Mouse (Mus musculus) monocyte, adult 59 days (primary cell): Measurements from ENCODE around the gene Gm49601. TPM values are rescaled to one million over a fixed set of nuclear protein-coding genes. Genes with fewer than 3 reads are reported as not detected.

Source experiments
- total RNA-seq, 2 experiments: library from RNA; stranded (reverse); gene quantifications; one replicate each; pipeline ENCODE4 v1.2.4; 2023

Gm49601 gene
- total RNA-seq: not detected

GRCm38 (mm10) chr16:18626376-18626878 is at the start of gene Gm49601:
Gm49601 (minus strand) TSS chr16:18626427.

GRCm38 (mm10) chr16:18629390-18630231 is 3.4 kb upstream of the Gm49601 start, which contains the start of gene Sept5:
Sept5 (minus strand) TSS chr16:18629954.

GRCm38 (mm10) chr16:18622019-18622418 is 4.2 kb downstream of the Gm49601 start, which contains the start of gene Gp1bb:
Gp1bb (minus strand) TSS chr16:18622403.

GRCm38 (mm10) chr16:18589804-18590790 is 36.1 kb downstream of the Gm49601 start, which contains the start of gene Tbx1:
Tbx1 (minus strand) TSS chr16:18590671.

Other genes starting within 250 kb of the Gm49601 start
- gene Txnrd2, start 200.0 kb downstream of the Gm49601 start, total RNA-seq: 10 to 100 TPM; 20.4 to 23.3 TPM
- 10 to 100 TPM; 62.5 to 73.7 TPM for gene Comt, start 199.6 kb downstream of the Gm49601 start, total RNA-seq
- gene Gnb1l, start 127.7 kb downstream of the Gm49601 start, total RNA-seq: 1 to 10 TPM; 2.9 to 4.7 TPM
- 1 to 10 TPM; 3.4 to 4.0 TPM for gene Rtl10, start 127.5 kb downstream of the Gm49601 start, total RNA-seq
- gene Tbx1, start 35.8 kb downstream of the Gm49601 start, total RNA-seq: not detected
- gene Gp1bb, start 4.0 kb downstream of the Gm49601 start, total RNA-seq: not detected
- 1 to 10 TPM in 1 of 2 experiments, under 1 TPM in 1; 0.49 to 1.4 TPM for gene Sept5, start 3.5 kb upstream of the Gm49601 start, total RNA-seq
- not detected for gene Cldn5, start 150.4 kb upstream of the Gm49601 start, total RNA-seq
- gene Ufd1, start 185.4 kb upstream of the Gm49601 start, total RNA-seq: 10 to 100 TPM; 69.7 to 74.3 TPM
- 1 to 10 TPM; 1.4 to 2.3 TPM for gene Cdc45, start 185.6 kb upstream of the Gm49601 start, total RNA-seq
- 1 to 10 TPM; 8.0 to 9.4 TPM for gene 2510002D24Rik, start 210.2 kb upstream of the Gm49601 start, total RNA-seq
- 10 to 100 TPM in 1 of 2 experiments, 1 to 10 TPM in 1; 2.0 to 10.4 TPM for gene Gm28539, start 210.2 kb upstream of the Gm49601 start, total RNA-seq